Mouse (Mus musculus): ENCODE measurements at regions not wholly inside any gene's neighbourhood (a gene's known extent, or its start where the extent isn't known, plus 50 kb on each side); places are given as distances from the start of the nearest gene placed in this dataset.

- WGBS = 79% methylated on average over 4 of the region's 4 CpGs
- ATAC-seq (ENCODE audit: insufficient number of reproducible peaks, insufficient read depth, low FRiP score, low TSS enrichment, low read depth) = no peak
- Histone ChIP-seq H3K9me3 (no peaks in the 10 kb centered on the region), H3K4me3 (replicated peaks) (no peak overlapping the region), H3K4me2 (no peak overlapping the region), H3K27me3 (no peaks in the 10 kb centered on the region), H3K4me1 (replicated peaks) (no peaks in the 10 kb centered on the region), H3K27ac (no peak overlapping the region), H3K9ac (replicated peaks) (no peak overlapping the region), H3K36me3 (no peaks in the 10 kb centered on the region)
These were observed 262.9 kb upstream of the Arpp21 start for GRCm38 (mm10) chr9:112498676-112499075.

DNA sequence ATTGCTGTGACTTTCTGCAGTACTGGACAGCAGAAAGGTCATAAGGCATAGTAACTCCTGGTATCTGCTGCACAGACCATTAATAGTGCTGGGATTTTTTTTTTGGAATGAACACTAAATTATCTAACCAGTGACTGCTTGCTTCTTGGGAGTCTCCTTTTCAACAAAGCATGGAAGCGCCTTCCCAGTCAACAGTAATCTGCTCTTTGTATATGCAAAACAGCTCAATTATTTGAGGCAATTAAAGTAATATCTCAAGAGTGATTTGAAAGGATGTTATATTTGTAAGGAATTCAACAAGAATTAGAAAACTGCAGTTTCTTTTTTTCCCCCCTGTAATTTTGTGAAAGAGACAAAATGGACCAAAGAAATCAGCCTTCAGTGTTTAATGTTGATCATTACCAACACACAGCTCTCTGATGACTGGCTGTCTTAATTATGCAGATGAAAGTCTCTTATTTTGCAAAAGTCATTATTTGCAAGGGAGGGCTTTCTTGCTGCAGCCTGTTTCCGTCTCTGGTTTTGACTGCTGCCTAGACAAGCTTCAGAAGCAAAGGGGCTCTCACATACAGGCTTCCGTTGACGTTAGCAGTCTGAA is 260.3 kb upstream of the Arpp21 start:
- 67% methylated on average over 4 of the region's 4 CpGs for WGBS
- Histone ChIP-seq H3K36me3 (no peaks in the 10 kb centered on the region), H3K9ac (replicated peaks) (no peak overlapping the region), H3K4me3 (replicated peaks) (no peak overlapping the region), H3K27me3 (no peaks in the 10 kb centered on the region), H3K4me1 (replicated peaks) (no peaks in the 10 kb centered on the region), H3K4me2 (no peak overlapping the region), H3K27ac (no peak overlapping the region), H3K9me3 (no peaks in the 10 kb centered on the region)
- ATAC-seq (ENCODE audit: insufficient number of reproducible peaks, insufficient read depth, low FRiP score, low TSS enrichment, low read depth) = no peak

GRCm38 (mm10) chr9:112490963-112491362 is 255.2 kb upstream of the Arpp21 start:
- 79% methylated on average over 1 of the region's 1 CpGs for WGBS
- H3K9me3 ChIP-seq = no peaks in the 10 kb centered on the region
- H3K36me3 ChIP-seq = no peaks in the 10 kb centered on the region
- no peaks in the 10 kb centered on the region for H3K27me3 ChIP-seq
- H3K4me3 ChIP-seq (replicated peaks) = no peak overlapping the region
- H3K27ac ChIP-seq = no peak overlapping the region
- no peak for ATAC-seq (ENCODE audit: insufficient number of reproducible peaks, insufficient read depth, low FRiP score, low TSS enrichment, low read depth)
- H3K9ac ChIP-seq (replicated peaks) = no peak overlapping the region
- no peak overlapping the region for H3K4me2 ChIP-seq
- no peaks in the 10 kb centered on the region for H3K4me1 ChIP-seq (replicated peaks)

DNA sequence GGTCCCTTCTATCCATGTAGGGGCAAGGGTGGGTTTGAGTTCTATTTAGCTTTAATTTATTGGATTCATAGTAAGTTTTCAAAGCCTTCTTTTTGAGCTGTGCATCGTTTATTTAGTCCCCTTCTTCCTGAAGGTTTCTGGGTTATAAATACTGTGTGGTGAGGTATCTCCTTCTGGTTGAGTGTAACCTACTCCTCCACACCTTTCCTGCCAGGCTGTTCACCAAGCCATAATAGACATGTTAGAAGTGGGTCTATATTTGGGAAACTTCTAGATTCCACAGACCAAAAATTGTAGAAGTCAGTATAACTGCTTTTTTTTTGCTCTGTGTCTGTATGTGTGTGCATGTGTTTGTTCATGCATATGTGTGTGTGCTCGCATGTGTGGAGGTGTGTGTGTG is 240.9 kb upstream of the Arpp21 start:
- ATAC-seq (ENCODE audit: insufficient number of reproducible peaks, insufficient read depth, low FRiP score, low TSS enrichment, low read depth) = no peak
- H3K27ac ChIP-seq = no peak overlapping the region

DNA sequence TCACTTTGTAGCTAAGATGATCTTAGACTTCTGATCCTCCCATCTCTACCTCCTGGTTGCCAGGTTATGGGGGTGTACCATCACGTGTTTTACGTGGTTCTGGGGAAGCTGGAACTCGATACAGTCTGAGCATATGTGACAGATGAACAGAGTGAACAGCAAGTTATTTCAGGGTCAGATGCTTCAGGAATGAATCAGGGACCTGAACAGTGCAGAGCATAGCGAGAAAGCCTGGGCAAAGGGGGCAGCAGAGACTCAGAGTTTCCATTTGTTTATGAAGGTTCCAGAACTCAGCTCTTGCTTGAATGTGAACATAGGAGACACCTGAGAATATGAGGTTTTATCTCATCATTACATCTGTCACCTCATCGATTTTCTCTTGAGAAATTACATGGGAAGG is 221.9 kb upstream of the Arpp21 start:
- no peaks in the 10 kb centered on the region for H3K9me3 ChIP-seq
- no peaks in the 10 kb centered on the region for H3K36me3 ChIP-seq
- WGBS = 82% methylated on average over 5 of the region's 5 CpGs
- no peak overlapping the region for H3K27ac ChIP-seq
- H3K4me2 ChIP-seq = no peak overlapping the region
- no peak overlapping the region for H3K9ac ChIP-seq (replicated peaks)
- no peaks in the 10 kb centered on the region for H3K4me1 ChIP-seq (replicated peaks)
- no peak overlapping the region for H3K4me3 ChIP-seq (replicated peaks)
- no peak for ATAC-seq (ENCODE audit: insufficient number of reproducible peaks, insufficient read depth, low FRiP score, low TSS enrichment, low read depth)
- no peaks in the 10 kb centered on the region for H3K27me3 ChIP-seq

More for the DNA sequence above, 240.9 kb upstream of the Arpp21 start:
- Histone ChIP-seq H3K4me2 (no peak overlapping the region), H3K27me3 (no peaks in the 10 kb centered on the region), H3K36me3 (no peaks in the 10 kb centered on the region), H3K4me3 (replicated peaks) (no peak overlapping the region), H3K9ac (replicated peaks) (no peak overlapping the region), H3K9me3 (no peaks in the 10 kb centered on the region), H3K4me1 (replicated peaks) (no peaks in the 10 kb centered on the region)
- WGBS = 85% methylated on average over 2 of the region's 2 CpGs

- no peak for ATAC-seq (ENCODE audit: insufficient number of reproducible peaks, insufficient read depth, low FRiP score, low TSS enrichment, low read depth)
- WGBS = 34% methylated on average over 6 of the region's 6 CpGs
- H3K4me2 ChIP-seq = no peak overlapping the region
These were observed 219.0 kb upstream of the Arpp21 start for GRCm38 (mm10) chr9:112454706-112455105.

DNA sequence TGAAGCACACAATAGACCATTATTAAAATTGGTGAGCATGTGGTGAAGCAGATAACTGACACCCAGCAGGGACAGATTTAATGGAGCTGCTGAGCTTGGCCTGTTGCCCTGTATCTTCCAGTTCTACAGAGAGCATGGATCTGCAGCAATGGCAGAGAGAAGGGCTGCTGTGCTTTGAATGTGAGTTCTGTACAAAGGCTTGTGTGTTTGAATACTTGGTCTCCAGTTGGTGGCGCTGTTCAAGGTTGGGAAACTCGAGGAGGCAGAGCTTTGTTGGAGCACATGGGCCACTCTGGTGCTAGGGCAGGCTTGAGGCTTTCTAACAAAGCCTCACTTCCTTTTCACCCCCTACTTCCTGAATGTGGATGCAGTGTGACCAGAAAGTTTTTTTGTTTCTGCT is 211.8 kb upstream of the Arpp21 start:
- Histone ChIP-seq H3K27me3 (no peaks in the 10 kb centered on the region), H3K4me1 (replicated peaks) (no peaks in the 10 kb centered on the region), H3K9ac (replicated peaks) (no peak overlapping the region), H3K9me3 (no peaks in the 10 kb centered on the region), H3K4me3 (replicated peaks) (no peak overlapping the region), H3K27ac (no peak overlapping the region), H3K4me2 (no peak overlapping the region), H3K36me3 (no peaks in the 10 kb centered on the region)
- no peak for ATAC-seq (ENCODE audit: insufficient number of reproducible peaks, insufficient read depth, low FRiP score, low TSS enrichment, low read depth)
- 15% methylated on average over 2 of the region's 2 CpGs for WGBS

More at GRCm38 (mm10) chr9:112454706-112455105, 219.0 kb upstream of the Arpp21 start:
- no peaks in the 10 kb centered on the region for H3K27me3 ChIP-seq
- no peaks in the 10 kb centered on the region for H3K36me3 ChIP-seq
- H3K9me3 ChIP-seq = no peaks in the 10 kb centered on the region
- H3K4me1 ChIP-seq (replicated peaks) = no peaks in the 10 kb centered on the region
- no peak overlapping the region for H3K4me3 ChIP-seq (replicated peaks)
- H3K9ac ChIP-seq (replicated peaks) = no peak overlapping the region
- no peak overlapping the region for H3K27ac ChIP-seq

- Histone ChIP-seq H3K27me3 (no peaks in the 10 kb centered on the region), H3K27ac (no peak overlapping the region), H3K4me1 (replicated peaks) (no peaks in the 10 kb centered on the region), H3K4me2 (no peak overlapping the region), H3K9me3 (no peaks in the 10 kb centered on the region), H3K9ac (replicated peaks) (no peak overlapping the region), H3K36me3 (no peaks in the 10 kb centered on the region), H3K4me3 (replicated peaks) (no peak overlapping the region)
- no peak for ATAC-seq (ENCODE audit: insufficient number of reproducible peaks, insufficient read depth, low FRiP score, low TSS enrichment, low read depth)
- WGBS = 82% methylated on average over 3 of the region's 3 CpGs
These were observed 211.2 kb upstream of the Arpp21 start for GRCm38 (mm10) chr9:112446981-112447380.

DNA sequence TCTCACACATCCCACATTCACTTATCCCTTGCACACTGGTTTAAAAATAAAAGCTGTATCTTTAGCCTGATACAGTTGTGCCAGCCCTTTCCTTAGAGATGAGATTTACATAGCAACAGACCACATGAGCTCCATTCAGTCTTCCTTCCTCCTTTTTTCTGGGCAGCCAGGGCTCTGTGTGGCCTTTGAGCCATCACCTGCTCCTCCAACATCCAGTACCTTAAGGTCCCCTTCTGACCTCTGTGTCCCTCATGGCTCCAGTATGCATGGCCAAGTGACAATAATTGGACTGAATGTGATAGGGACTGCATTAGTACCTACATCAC is 210.3 kb upstream of the Arpp21 start:
- Histone ChIP-seq H3K4me3 (replicated peaks) (no peak overlapping the region), H3K4me1 (replicated peaks) (no peaks in the 10 kb centered on the region), H3K36me3 (no peaks in the 10 kb centered on the region), H3K27ac (no peak overlapping the region), H3K9me3 (no peaks in the 10 kb centered on the region), H3K9ac (replicated peaks) (no peak overlapping the region), H3K27me3 (no peaks in the 10 kb centered on the region), H3K4me2 (no peak overlapping the region)
- no peak for ATAC-seq (ENCODE audit: insufficient number of reproducible peaks, insufficient read depth, low FRiP score, low TSS enrichment, low read depth)

GRCm38 (mm10) chr9:112445230-112446026 is 209.7 kb upstream of the Arpp21 start:
- Histone ChIP-seq H3K27ac (no peak overlapping the region), H3K4me2 (no peak overlapping the region), H3K27me3 (no peaks in the 10 kb centered on the region), H3K9ac (replicated peaks) (no peak overlapping the region), H3K9me3 (no peaks in the 10 kb centered on the region), H3K36me3 (no peaks in the 10 kb centered on the region), H3K4me3 (replicated peaks) (no peak overlapping the region), H3K4me1 (replicated peaks) (no peaks in the 10 kb centered on the region)
- 90% methylated on average over 4 of the region's 4 CpGs for WGBS
- ATAC-seq (ENCODE audit: insufficient number of reproducible peaks, insufficient read depth, low FRiP score, low TSS enrichment, low read depth) = peak; percentile 56

DNA sequence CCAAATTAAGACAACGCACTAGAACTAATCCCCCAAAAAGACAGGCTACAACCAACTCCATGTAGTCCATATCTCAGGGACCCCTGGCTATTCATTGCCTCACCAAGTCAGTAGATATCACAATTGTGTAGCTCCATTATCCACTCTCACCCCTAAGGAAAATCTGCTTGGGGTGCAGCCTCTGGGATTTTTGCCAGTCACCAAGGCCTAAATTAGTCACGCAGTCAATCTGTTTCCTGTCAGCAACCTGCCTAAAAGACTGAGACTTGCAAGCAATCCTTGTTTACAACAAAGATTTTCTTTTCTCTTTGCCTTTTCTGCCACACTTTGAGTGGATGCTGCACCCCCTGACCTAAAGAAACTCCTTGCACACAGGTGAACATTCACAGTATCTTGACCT is 208.5 kb upstream of the Arpp21 start:
- Histone ChIP-seq H3K4me1 (replicated peaks) (no peaks in the 10 kb centered on the region), H3K27me3 (no peaks in the 10 kb centered on the region), H3K36me3 (no peaks in the 10 kb centered on the region), H3K4me2 (no peak overlapping the region), H3K9me3 (no peaks in the 10 kb centered on the region), H3K27ac (no peak overlapping the region), H3K4me3 (replicated peaks) (no peak overlapping the region), H3K9ac (replicated peaks) (no peak overlapping the region)
- ATAC-seq (ENCODE audit: insufficient number of reproducible peaks, insufficient read depth, low FRiP score, low TSS enrichment, low read depth) = no peak
- WGBS = 81% methylated on average over 2 of the region's 2 CpGs

GRCm38 (mm10) chr9:112436094-112436493 is 200.4 kb upstream of the Arpp21 start:
- Histone ChIP-seq H3K4me1 (replicated peaks) (no peaks in the 10 kb centered on the region), H3K9ac (replicated peaks) (no peak overlapping the region), H3K27ac (no peak overlapping the region), H3K27me3 (no peaks in the 10 kb centered on the region), H3K36me3 (no peaks in the 10 kb centered on the region), H3K4me3 (replicated peaks) (no peak overlapping the region), H3K4me2 (no peak overlapping the region), H3K9me3 (no peaks in the 10 kb centered on the region)
- ATAC-seq (ENCODE audit: insufficient number of reproducible peaks, insufficient read depth, low FRiP score, low TSS enrichment, low read depth) = no peak
- WGBS = 83% methylated on average over 2 of the region's 2 CpGs

All from limb, embryonic 12.5 days (tissue).